Mouse (Mus musculus) heart, embryonic 12.5 days (tissue): ENCODE data around the gene Syt8. TPM values are rescaled to one million over a fixed set of nuclear protein-coding genes. Genes with fewer than 3 reads are reported as not detected.

Source experiments
- ATAC-seq: fragments of 200-750 bp; cut with Nextera tagmentation; 2 replicates; pipeline ENCODE4 v1.8.0; 2017; ENCODE audit warnings: moderate TSS enrichment, moderate library complexity; ENCODE audit not compliant: insufficient number of reproducible peaks, low FRiP score
- H3K27ac ChIP-seq: fragments of 300-500 bp; sonication (generic); 2 replicates; pipeline ENCODE4 v1.5.1; 2016; ENCODE audit warnings: mild to moderate bottlenecking, moderate library complexity; ENCODE audit not compliant: poor library complexity, severe bottlenecking
- H3K27me3 ChIP-seq: fragments of 300-500 bp; sonication (generic); replicated peaks from 2 replicates; pipeline ENCODE4 v1.6.1; 2016; ENCODE audit warnings: mild to moderate bottlenecking, moderate library complexity
- H3K36me3 ChIP-seq: fragments of 300-500 bp; sonication (generic); 2 replicates; pipeline ENCODE4 v1.6.1; 2016; ENCODE audit warnings: mild to moderate bottlenecking, moderate library complexity
- H3K4me1 ChIP-seq: fragments of 300-500 bp; sonication (generic); replicated peaks from 2 replicates; pipeline ENCODE4 v1.6.1; 2016; ENCODE audit warnings: mild to moderate bottlenecking
- H3K4me2 ChIP-seq: fragments of 300-500 bp; sonication (generic); 2 replicates; pipeline ENCODE4 v1.6.1; 2016; ENCODE audit warnings: mild to moderate bottlenecking, moderate library complexity
- H3K4me3 ChIP-seq: fragments of 300-500 bp; sonication (generic); 2 replicates; pipeline ENCODE4 v1.5.1; 2016; ENCODE audit warnings: mild to moderate bottlenecking
- H3K9ac ChIP-seq: fragments of 300-500 bp; sonication (generic); 2 replicates; pipeline ENCODE4 v1.6.1; 2016; ENCODE audit warnings: mild to moderate bottlenecking, moderate library complexity
- H3K9me3 ChIP-seq: fragments of 300-500 bp; sonication (generic); replicated peaks from 2 replicates; pipeline ENCODE4 v1.6.1; 2016; ENCODE audit warnings: mild to moderate bottlenecking, moderate library complexity
- WGBS: fragments of 180-500 bp; shearing (Covaris S2); methylation state at CpG from one replicate; pipeline ENCODE4 v1.1.7; 2016; 5-methylcytosine and 5-hydroxymethylcytosine counted together
- polyA plus RNA-seq: library from polyadenylated mRNA; unstranded; fragments of >200 nt; fragmentation: Nextera tagmentation; extraction: Ambion mirVana; gene quantifications from 2 replicates; pipeline ENCODE4 v1.2.1, GENCODE M21; 2016

Gene Syt8
- polyA plus RNA-seq, 1 experiment from 2014 or later = 0.57 TPM

DNA sequence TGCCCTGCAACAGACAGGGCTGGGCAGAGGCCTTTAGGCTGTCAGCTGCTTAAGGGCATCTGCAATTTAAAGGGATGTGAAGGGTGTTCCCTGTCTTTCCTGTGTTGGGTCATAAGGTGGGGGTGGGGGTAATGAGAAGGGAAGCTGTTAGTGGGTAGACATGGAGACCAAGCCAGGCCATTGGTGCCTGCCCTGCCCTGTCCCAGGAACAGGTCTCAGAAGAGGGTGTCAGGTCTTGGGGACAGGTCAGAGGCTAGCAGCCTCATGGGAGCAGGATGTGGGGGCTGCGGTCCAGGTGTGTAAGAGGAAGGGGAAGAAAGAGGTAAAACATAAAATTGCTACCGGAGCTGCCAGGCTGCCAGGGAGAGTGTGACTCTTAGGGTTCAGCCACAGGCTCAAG lies 26.8 kb downstream of the Syt8 start:
- Histone ChIP-seq H3K4me3 (no peak overlapping the region), H3K27me3 (no peaks in the 10 kb centered on the region), H3K27ac (no peak overlapping the region), H3K9ac (no peak overlapping the region), H3K9me3 (no peaks in the 10 kb centered on the region), H3K4me2 (no peak overlapping the region), H3K36me3 (no peaks in the 10 kb centered on the region), H3K4me1 (peaks cover 62% of the 10 kb centered on the region)
- ATAC-seq = no peak
- WGBS = 88% methylated on average over 2 of the region's 2 CpGs

DNA sequence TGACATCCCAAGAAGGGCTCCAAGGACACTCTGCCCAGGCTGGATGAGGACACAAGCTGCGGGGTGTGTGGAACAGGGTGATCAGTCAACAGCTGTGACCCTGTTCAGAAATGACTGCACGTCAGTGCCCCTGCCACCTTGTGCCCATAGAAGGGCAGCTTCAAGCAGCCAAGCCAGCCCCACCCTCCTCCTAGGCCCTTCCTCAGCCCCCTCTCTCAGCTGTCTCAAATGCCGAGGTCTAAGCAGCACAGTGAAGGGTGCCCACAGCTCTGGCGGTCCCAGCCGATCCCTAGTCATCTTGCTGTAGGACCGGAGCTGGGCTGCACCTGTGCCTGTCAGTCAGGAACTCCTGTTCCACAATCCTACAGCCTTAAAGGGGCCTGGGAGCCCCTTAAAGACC lies 27.5 kb downstream of the Syt8 start:
- Histone ChIP-seq H3K4me3 (no peak overlapping the region), H3K27ac (no peak overlapping the region), H3K4me2 (no peak overlapping the region), H3K4me1 (peaks cover 54% of the 10 kb centered on the region), H3K36me3 (no peaks in the 10 kb centered on the region), H3K9me3 (no peaks in the 10 kb centered on the region), H3K9ac (0 out of 2 replicates have a peak overlapping the region, but pooled peaks have one; percentile 5), H3K27me3 (no peaks in the 10 kb centered on the region)
- no peak for ATAC-seq
- 79% methylated on average over 6 of the region's 6 CpGs for WGBS

DNA sequence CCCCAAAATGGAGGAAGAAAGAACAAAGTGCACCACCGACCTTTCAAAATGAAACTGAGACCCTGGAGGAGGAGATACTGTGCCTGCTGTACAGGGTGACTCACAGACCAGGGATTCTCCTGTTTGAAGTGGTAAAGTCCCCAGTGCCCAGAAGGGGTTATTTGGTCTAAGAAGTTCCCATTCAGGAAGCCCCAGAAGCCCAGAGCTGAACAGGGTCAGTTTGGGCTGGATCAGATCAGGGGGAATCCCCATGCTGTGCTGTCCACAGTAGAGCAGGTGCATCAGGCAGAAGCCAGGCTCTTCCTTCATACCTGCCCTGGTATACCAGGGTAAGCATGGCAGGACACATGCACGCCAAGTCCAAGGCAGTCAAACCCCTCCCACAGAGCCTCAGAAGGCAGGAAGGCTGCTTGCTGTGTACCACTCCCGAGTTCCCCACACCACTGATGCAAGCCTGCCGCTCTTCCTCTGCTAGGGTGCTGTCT lies 28.0 kb downstream of the Syt8 start:
- no peak overlapping the region for H3K4me3 ChIP-seq
- no peak overlapping the region for H3K4me2 ChIP-seq
- 69% methylated on average over 4 of the region's 4 CpGs for WGBS
- H3K4me1 ChIP-seq = peaks cover 50% of the 10 kb centered on the region
- ATAC-seq = no peak
- H3K9me3 ChIP-seq = no peaks in the 10 kb centered on the region
- H3K27ac ChIP-seq = no peak overlapping the region
- 0 out of 2 replicates have a peak overlapping the region, but pooled peaks have one; percentile 5 for H3K9ac ChIP-seq
- H3K27me3 ChIP-seq = no peaks in the 10 kb centered on the region
- H3K36me3 ChIP-seq = no peaks in the 10 kb centered on the region

DNA sequence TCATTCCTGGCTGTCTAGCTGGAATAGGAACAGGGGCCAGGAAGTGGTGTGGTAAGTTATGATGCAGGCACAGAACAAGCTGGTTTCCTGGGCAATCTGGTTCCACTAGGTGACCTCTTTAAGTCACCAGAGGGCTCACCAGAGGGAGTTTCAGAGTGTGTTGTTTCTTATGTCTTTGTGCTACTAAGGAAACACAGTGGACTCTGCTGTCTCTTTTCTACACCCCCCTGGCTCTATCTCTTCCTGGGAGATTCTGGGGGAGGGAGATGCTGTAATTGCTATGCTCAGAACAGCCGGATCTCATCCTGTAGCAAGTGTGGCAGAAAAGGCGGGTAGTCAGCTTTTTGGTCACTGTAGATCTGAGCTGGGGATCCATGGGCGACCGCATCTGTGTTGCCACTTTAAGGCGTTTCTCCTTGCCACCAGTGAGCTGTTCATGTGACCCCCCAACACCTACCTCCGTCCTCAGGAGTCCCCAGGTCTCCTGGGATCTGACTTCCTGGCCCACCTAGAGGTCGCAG lies 35.6 kb downstream of the Syt8 start:
- Histone ChIP-seq H3K4me1 (peaks cover 47% of the 10 kb centered on the region), H3K27me3 (no peaks in the 10 kb centered on the region), H3K36me3 (no peaks in the 10 kb centered on the region), H3K9me3 (no peaks in the 10 kb centered on the region), H3K4me2 (no peak overlapping the region), H3K27ac (peak overlapping the region; percentile 77), H3K4me3 (no peak overlapping the region), H3K9ac (peak overlapping the region; percentile 32; the same call in 1 of the 2 replicates)
- WGBS = 67% methylated on average over 7 of the region's 7 CpGs
- ATAC-seq = no peak

DNA sequence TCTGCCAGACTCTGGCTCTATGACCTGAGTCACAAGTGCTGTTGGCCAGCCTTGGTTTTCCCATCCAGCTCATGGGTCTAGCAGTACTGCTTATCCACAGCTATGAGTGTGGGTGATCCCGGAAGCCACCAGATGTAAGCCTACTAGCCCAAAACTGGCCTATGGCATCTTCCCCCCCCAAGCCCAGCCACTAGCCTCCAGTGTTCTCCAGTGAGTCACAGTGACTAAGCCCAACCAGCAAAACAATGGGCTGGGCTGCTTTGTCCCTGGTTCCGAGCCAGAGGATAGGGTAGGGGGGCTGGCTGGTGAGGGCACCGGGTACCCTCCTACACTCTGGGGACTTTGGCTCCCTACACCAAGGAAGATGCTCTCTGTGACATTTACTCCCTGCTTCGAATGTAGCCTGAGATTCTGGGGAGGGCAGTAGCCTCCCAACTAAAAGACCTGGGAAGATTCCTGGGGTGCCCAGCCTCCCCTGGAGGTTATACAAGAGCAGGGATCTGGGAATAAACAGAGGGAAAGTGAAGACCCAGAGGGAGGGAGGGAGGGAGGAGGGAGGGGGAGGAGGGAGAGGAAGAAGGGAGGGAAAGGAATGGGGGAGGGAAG lies 36.3 kb downstream of the Syt8 start:
- WGBS = 12% methylated on average over 4 of the region's 4 CpGs
- ATAC-seq = peak; percentile 66; the same call in 1 of the 2 replicates
- Histone ChIP-seq H3K36me3 (no peaks in the 10 kb centered on the region), H3K9me3 (no peaks in the 10 kb centered on the region), H3K4me3 (no peak overlapping the region), H3K27ac (peak overlapping the region; percentile 77), H3K27me3 (no peaks in the 10 kb centered on the region), H3K4me2 (no peak overlapping the region), H3K9ac (peak overlapping the region; percentile 50), H3K4me1 (peaks cover 53% of the 10 kb centered on the region)

DNA sequence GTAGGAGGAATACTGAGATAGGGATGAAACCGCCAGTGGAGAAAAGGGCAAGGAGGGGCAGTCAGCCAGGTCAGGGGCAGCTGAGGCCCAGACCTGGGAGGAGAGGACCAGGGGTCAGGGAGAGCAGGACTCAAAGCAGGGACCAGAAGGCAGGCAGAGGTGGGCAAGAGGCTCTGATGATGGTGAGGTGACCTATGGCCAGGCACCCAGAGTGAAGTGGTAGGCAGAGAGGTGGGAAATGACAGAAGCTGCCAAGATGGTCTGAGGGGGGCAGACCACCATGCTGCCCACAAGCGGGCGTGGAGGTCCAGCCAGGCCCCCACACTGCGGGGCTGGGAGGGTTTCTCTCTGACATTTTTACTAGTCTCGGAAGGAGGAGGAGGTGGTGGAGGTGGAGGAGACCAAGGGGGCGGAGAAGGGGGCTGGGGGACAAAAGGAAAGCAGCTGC lies 36.8 kb downstream of the Syt8 start:
- Histone ChIP-seq H3K4me1 (peaks cover 59% of the 10 kb centered on the region), H3K9ac (peak overlapping the region; percentile 50), H3K27me3 (no peaks in the 10 kb centered on the region), H3K36me3 (no peaks in the 10 kb centered on the region), H3K4me2 (peak overlapping the region; percentile 47), H3K9me3 (no peaks in the 10 kb centered on the region), H3K27ac (peak overlapping the region; percentile 77), H3K4me3 (no peak overlapping the region)
- 44% methylated on average over 6 of the region's 6 CpGs for WGBS
- ATAC-seq = peak; percentile 36; the same call in 1 of the 2 replicates

DNA sequence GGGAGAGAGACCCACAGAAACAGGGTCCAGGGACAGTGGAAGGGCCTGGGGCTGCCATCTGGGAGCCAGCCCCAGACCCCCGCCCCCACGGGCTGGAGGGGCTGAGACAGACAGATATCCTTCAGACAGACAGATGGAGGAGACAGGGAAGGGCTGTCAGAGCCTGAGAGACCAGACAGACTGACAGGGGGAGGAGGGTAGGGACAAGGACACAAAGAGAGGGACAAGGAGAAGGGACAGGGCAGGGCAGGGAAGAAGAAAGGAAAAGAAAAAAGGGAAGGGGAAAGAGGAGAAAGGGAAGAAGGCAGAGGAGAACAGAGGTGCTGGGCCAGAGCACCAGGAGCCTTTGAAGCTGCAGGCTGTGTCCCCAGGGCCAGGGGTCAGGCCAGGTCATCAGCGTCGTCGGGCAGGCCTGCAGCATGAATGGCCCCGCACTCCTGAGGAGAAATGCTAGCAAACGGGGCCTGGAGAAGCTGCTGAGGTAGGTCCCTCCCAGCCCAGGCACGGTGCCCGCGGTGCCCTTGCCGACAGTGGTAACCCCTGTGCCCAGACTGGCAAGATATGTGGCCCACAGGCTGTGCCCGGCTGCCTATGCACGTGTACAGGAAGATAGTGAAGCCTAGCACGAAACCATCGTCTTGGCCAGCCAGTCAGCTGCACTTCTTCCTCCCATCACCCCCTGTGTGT lies 37.4 kb downstream of the Syt8 start:
- 35% methylated on average over 15 of the region's 15 CpGs for WGBS
- no peaks in the 10 kb centered on the region for H3K9me3 ChIP-seq
- H3K4me1 ChIP-seq = peaks cover 63% of the 10 kb centered on the region
- no peaks in the 10 kb centered on the region for H3K27me3 ChIP-seq
- peak overlapping the region; percentile 11 for H3K4me3 ChIP-seq
- H3K4me2 ChIP-seq = peak overlapping the region; percentile 47
- peak; percentile 23; the same call in 1 of the 2 replicates for ATAC-seq
- H3K27ac ChIP-seq = peak overlapping the region; percentile 77
- H3K36me3 ChIP-seq = no peaks in the 10 kb centered on the region
- peak overlapping the region; percentile 50 for H3K9ac ChIP-seq

DNA sequence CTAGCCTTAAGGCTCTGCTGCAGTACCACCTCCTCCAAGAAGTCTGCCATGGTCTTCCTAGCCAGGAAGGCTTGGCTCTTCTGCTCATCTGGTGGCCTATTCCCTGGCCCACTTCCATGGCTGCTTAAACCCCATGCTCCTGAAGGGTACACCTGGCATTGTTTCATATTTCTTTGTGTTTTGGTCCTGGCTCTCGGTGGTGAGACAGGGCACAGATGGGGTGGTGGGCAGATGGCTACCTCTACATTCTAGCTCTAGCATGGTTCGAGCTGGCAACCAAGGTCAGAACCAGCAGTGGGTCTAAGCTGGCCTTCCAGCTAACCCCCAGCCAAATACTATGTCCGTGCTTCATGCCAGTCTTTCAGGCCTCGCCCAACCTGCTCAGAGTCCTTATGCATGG lies 38.3 kb downstream of the Syt8 start:
- peak overlapping the region; percentile 11; the same call in 1 of the 2 replicates for H3K4me3 ChIP-seq
- ATAC-seq = no peak
- H3K9ac ChIP-seq = peak overlapping the region; percentile 50; the same call in 1 of the 2 replicates
- no peaks in the 10 kb centered on the region for H3K9me3 ChIP-seq
- 88% methylated on average over 4 of the region's 4 CpGs for WGBS
- peaks cover 64% of the 10 kb centered on the region for H3K4me1 ChIP-seq
- H3K4me2 ChIP-seq = peak overlapping the region; percentile 47
- no peaks in the 10 kb centered on the region for H3K36me3 ChIP-seq
- peak overlapping the region; percentile 77 for H3K27ac ChIP-seq
- no peaks in the 10 kb centered on the region for H3K27me3 ChIP-seq

DNA sequence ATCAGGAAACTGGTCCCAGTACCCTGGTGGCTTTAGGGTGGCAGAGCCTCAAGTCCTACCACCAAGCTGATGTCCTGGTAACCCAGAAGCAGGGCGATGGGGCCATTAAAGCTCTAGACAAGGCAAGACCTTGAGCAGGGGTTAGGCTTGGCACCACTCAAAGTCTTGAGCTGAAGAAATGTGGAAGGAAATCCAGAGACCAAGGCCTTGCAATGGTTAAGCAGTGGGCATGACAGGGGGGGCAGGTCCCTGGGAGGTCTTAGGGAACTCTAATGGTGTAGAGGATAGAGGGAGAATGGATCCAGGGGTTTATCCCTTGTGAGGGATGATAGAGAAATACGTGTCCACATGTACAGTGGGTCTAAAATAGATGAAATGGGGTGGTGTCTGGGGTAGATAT lies 38.8 kb downstream of the Syt8 start:
- Histone ChIP-seq H3K4me2 (peak overlapping the region; percentile 47; the same call in 1 of the 2 replicates), H3K9ac (0 out of 2 replicates have a peak overlapping the region, but pooled peaks have one; percentile 50), H3K27me3 (no peaks in the 10 kb centered on the region), H3K4me3 (no peak overlapping the region), H3K27ac (no peak overlapping the region), H3K4me1 (peaks cover 70% of the 10 kb centered on the region), H3K36me3 (no peaks in the 10 kb centered on the region), H3K9me3 (no peaks in the 10 kb centered on the region)
- ATAC-seq = no peak
- 78% methylated on average over 2 of the region's 2 CpGs for WGBS

DNA sequence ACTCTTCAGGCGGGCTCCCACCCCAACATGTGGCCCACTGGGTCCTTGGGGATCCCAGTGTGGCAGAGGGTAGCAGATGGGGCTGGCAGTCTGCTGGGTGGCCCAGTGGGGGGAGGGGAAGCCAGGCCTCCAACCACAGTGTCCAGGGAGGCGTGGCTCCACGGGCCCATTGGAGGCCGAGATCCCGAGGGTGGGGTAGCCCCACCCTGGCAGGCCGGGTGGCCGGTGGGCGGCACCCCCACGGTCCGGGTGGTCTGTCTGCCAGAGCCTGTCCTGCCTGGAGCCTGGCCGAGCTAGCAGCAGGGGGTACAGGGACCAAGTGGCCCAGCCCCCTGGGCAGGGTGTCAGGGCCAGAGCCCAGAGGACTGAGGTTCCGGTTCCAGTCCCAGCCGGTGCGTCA lies 40.1 kb downstream of the Syt8 start:
- H3K27me3 ChIP-seq = no peaks in the 10 kb centered on the region
- 75% methylated on average over 14 of the region's 14 CpGs for WGBS

DNA sequence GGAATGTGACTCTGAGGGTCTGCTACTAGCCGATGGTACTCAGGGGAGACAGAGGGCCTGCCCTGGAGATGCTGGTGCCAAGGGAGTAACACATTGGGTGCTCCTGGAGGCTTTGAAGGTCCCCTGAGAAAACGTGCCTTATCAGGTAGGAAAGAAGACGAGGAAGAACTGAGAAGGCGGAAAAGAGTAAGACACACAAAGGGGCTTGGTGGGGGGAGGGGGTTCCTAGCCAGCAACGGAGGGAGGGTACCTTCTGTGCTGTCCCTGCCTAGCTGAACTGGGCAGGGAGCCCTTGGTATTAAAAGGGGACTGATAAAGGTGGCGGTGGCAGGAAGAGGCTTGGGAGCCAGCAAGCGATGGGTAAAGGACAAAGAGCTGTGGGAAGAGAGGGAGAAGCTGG lies 41.0 kb downstream of the Syt8 start:
- peak overlapping the region; percentile 26 for H3K9ac ChIP-seq
- H3K9me3 ChIP-seq = no peaks in the 10 kb centered on the region
- 0 out of 2 replicates have a peak overlapping the region, but pooled peaks have one; percentile 3 for H3K4me2 ChIP-seq
- H3K36me3 ChIP-seq = no peaks in the 10 kb centered on the region
- peak overlapping the region; percentile 50; the same call in 1 of the 2 replicates for H3K27ac ChIP-seq
- no peak overlapping the region for H3K4me3 ChIP-seq
- no peak for ATAC-seq
- H3K4me1 ChIP-seq = peaks cover 84% of the 10 kb centered on the region
- no peaks in the 10 kb centered on the region for H3K27me3 ChIP-seq
- WGBS = 46% methylated on average over 7 of the region's 7 CpGs

More for the DNA sequence above, 40.1 kb downstream of the Syt8 start:
- Histone ChIP-seq H3K9ac (no peak overlapping the region), H3K27ac (no peak overlapping the region), H3K4me2 (no peak overlapping the region), H3K36me3 (no peaks in the 10 kb centered on the region), H3K4me3 (no peak overlapping the region), H3K4me1 (peaks cover 83% of the 10 kb centered on the region), H3K9me3 (no peaks in the 10 kb centered on the region)
- peak; percentile 26; the same call in 1 of the 2 replicates for ATAC-seq
